ENCODE assay signal across 9 mouse cellular contexts in genomic region chr3:41509441-41509840, GRCm38 (mm10). TPM values are rescaled to one million over a fixed set of nuclear protein-coding genes. Genes with fewer than 3 reads are reported as not detected.
DNase-seq lines count a peak whose midpoint lies in the region; ATAC-seq and TF ChIP-seq lines count a peak whose summit lies in the region.
"Had no signal": no experiment of that assay in that cellular context is flagged by ENCODE, and none has a peak within 500 bp of the region (broad histone marks: within the 10 kb centered on the region; RNA-seq: fewer than 3 reads in every experiment).

No protein-coding gene starts in this region.

- H3K4me2 ChIP-seq in forebrain, embryonic 14.5 days (ENCODE audit: low read length): no peak overlapping the region
- H3K4me2 ChIP-seq in midbrain, embryonic 16.5 days (ENCODE audit: low read length): no peak overlapping the region

- no peaks in the 10 kb centered on the region for H3K27me3 ChIP-seq in liver, adult 2 months (ENCODE audit: control insufficient read depth, insufficient read depth, low read length)
- no peaks in the 10 kb centered on the region for H3K27me3 ChIP-seq in forebrain, embryonic 14.5 days (replicated peaks; ENCODE audit: control insufficient read depth, insufficient read depth, low read length)
- no peaks in the 10 kb centered on the region for H3K27me3 ChIP-seq in midbrain, embryonic 16.5 days (ENCODE audit: control insufficient read depth, insufficient read depth, low read depth, low read length)

- 24% methylated on average over 2 of the region's 2 CpGs for WGBS in liver, adult 2 months
- 62% methylated on average over 2 of the region's 2 CpGs for WGBS in lung, adult 2 months
- 88% methylated on average over 2 of the region's 2 CpGs for WGBS in forebrain, embryonic 14.5 days
- 91% methylated on average over 2 of the region's 2 CpGs for WGBS in midbrain, embryonic 16.5 days

- TF ChIP-seq POLR2A in liver, adult 2 months (IDR thresholded peaks at IDR 0.05; ENCODE audit: extremely low read depth, insufficient read depth, low read length): no peak
- TF ChIP-seq POLR2A in lung, adult 2 months (IDR thresholded peaks at IDR 0.05; ENCODE audit: borderline replicate concordance, extremely low read depth, low read depth, low read length): no peak

- ATAC-seq in granulocyte monocyte progenitor cell, adult 5-6 weeks (replicated peaks; ENCODE audit: poor library complexity, severe bottlenecking): peak; percentile 92
- ATAC-seq in forebrain, embryonic 14.5 days: no peak
- no peak for ATAC-seq in activated CD4-positive, CD25-positive, alpha-beta regulatory T cell, adult 4 months
- no peak for ATAC-seq in midbrain, embryonic 16.5 days

- no peaks in the 10 kb centered on the region for H3K9me3 ChIP-seq in forebrain, embryonic 14.5 days (replicated peaks; ENCODE audit: control insufficient read depth, low read length)
- no peaks in the 10 kb centered on the region for H3K9me3 ChIP-seq in midbrain, embryonic 16.5 days (replicated peaks; ENCODE audit: control insufficient read depth, low read length, poor library complexity, severe bottlenecking)

- peak; percentile 17; the same call in 1 of the 2 replicates for TF ChIP-seq CTCF in liver, adult 2 months (IDR thresholded peaks at IDR 0.05; ENCODE audit: low read depth, low read length)
- TF ChIP-seq CTCF in lung, adult 2 months (IDR thresholded peaks at IDR 0.05; ENCODE audit: insufficient read depth, low read length): no peak

- H3K4me3 ChIP-seq in liver, adult 2 months (ENCODE audit: insufficient read depth, low read depth, low read length): no peak overlapping the region
- H3K4me3 ChIP-seq in lung, adult 2 months (replicated peaks; ENCODE audit: extremely low read depth, low read depth, low read length): no peak overlapping the region
- H3K4me3 ChIP-seq in forebrain, embryonic 14.5 days (ENCODE audit: low read depth, low read length): no peak overlapping the region
- H3K4me3 ChIP-seq in midbrain, embryonic 16.5 days (ENCODE audit: low read depth, low read length): no peak overlapping the region
- H3K4me3 ChIP-seq: erythroblast, embryonic 14.5 days had no signal

- peaks cover 1% of the 10 kb centered on the region; the same call in 1 of the 2 replicates for H3K4me1 ChIP-seq in liver, adult 2 months (ENCODE audit: control insufficient read depth, insufficient read depth, low read length)
- peaks cover 2% of the 10 kb centered on the region; the same call in 1 of the 2 replicates for H3K4me1 ChIP-seq in lung, adult 2 months (ENCODE audit: control insufficient read depth, insufficient read depth, low read length)
- H3K4me1 ChIP-seq in forebrain, embryonic 14.5 days (ENCODE audit: control insufficient read depth, insufficient read depth, low read length): peaks cover 6% of the 10 kb centered on the region
- H3K4me1 ChIP-seq in midbrain, embryonic 16.5 days (ENCODE audit: control insufficient read depth, insufficient read depth, low read length): no peaks in the 10 kb centered on the region

- H3K79me2 ChIP-seq in liver, adult 2 months (ENCODE audit: control insufficient read depth, insufficient read depth, low read length): no peaks in the 10 kb centered on the region

- H3K36me3 ChIP-seq in liver, adult 2 months (ENCODE audit: control insufficient read depth, insufficient read depth, low read length): no peaks in the 10 kb centered on the region
- H3K36me3 ChIP-seq in forebrain, embryonic 14.5 days (ENCODE audit: control insufficient read depth, insufficient read depth, low read length): no peaks in the 10 kb centered on the region
- no peaks in the 10 kb centered on the region for H3K36me3 ChIP-seq in midbrain, embryonic 16.5 days (ENCODE audit: control insufficient read depth, insufficient read depth, low read length)

- peak; percentile 95 for DNase-seq in liver, adult 2 months (ENCODE audit: extremely low read depth, low read depth, low spot score)
- no peak for DNase-seq in liver
- peak; percentile 37 for DNase-seq in lung, adult 2 months
- no peak for DNase-seq in frontal cortex, postnatal 14 days (ENCODE audit: low spot score in 2 of 2)
- no peak for DNase-seq in forebrain, embryonic 14.5 days (ENCODE audit: low spot score)

- no peak overlapping the region for H3K27ac ChIP-seq in liver, adult 2 months (replicated peaks; ENCODE audit: insufficient read depth, low read depth, low read length)
- no peak overlapping the region for H3K27ac ChIP-seq in forebrain, embryonic 14.5 days (ENCODE audit: low read depth, low read length)
- H3K27ac ChIP-seq in midbrain, embryonic 16.5 days (ENCODE audit: low read length): no peak overlapping the region

- no peak overlapping the region for H3K9ac ChIP-seq in liver, adult 2 months (ENCODE audit: low read depth, low read length)
- H3K9ac ChIP-seq in forebrain, embryonic 14.5 days (ENCODE audit: low read length): no peak overlapping the region
- no peak overlapping the region for H3K9ac ChIP-seq in midbrain, embryonic 16.5 days (ENCODE audit: low read depth, low read length)

RNA-seq across cellular contexts. Expression of gene Jade1, which starts 46.1 kb away (rescaled TPM):
- 29.0 and 37.4 TPM in 2 replicates for total RNA-seq in liver, adult 2 months (2014; rRNA removed)
- polyA plus RNA-seq in liver, adult 2 months (2012; rRNA removed): 15.0 and 20.3 TPM in 2 replicates
- total RNA-seq in granulocyte monocyte progenitor cell, adult 5-6 weeks (2014; fragmentation: Nextera tagmentation): 32.6 and 53.3 TPM in 2 replicates
- total RNA-seq in granulocyte monocyte progenitor cell, adult 5-6 weeks (2017): 38.8 and 72.7 TPM in 2 replicates
- 13.2 and 14.3 TPM in 2 replicates for polyA plus RNA-seq in lung, adult 2 months (2012; rRNA removed)
- 11.9 and 14.5 TPM in 2 replicates for polyA plus RNA-seq in forebrain, embryonic 14.5 days (2014; fragmentation: Nextera tagmentation; extraction: Ambion mirVana)
- polyA plus RNA-seq in activated CD4-positive, CD25-positive, alpha-beta regulatory T cell, adult 4 months (2017; shearing (Covaris generic)): 1 to 10 TPM; 7.4 to 7.6 TPM
- 13.2 and 14.2 TPM in 2 replicates for polyA plus RNA-seq in midbrain, embryonic 16.5 days (2015; fragmentation: Nextera tagmentation; extraction: Ambion mirVana)

Comparison
In these comparisons a context has a peak if more than half of its experiments do, and no peak if none do; other contexts are left out.
1. DNase-seq: peak in liver, adult 2 months (single experiment) and lung, adult 2 months (single experiment); none in liver (single experiment), frontal cortex, postnatal 14 days (0 of 2) and forebrain, embryonic 14.5 days (single experiment).